Mouse (Mus musculus) heart, adult 10 weeks (tissue): ENCODE results near the gene Ascl3. TPM values are rescaled to one million over a fixed set of nuclear protein-coding genes. Genes with fewer than 3 reads are reported as not detected.

Source experiments
- polyA plus RNA-seq: library from polyadenylated mRNA; stranded (reverse); fragments of 350-450 nt; fragmentation: Illumina TruSeq; extraction: RNeasy Lipid Tissue Mini Kit (QIAGEN cat#74804); gene quantifications from one replicate; pipeline ENCODE4 v1.2.3, GENCODE M21; 2014; ENCODE audit warnings: low read depth, low replicate concordance

Gene Ascl3
- polyA plus RNA-seq, result not detected

DNA sequence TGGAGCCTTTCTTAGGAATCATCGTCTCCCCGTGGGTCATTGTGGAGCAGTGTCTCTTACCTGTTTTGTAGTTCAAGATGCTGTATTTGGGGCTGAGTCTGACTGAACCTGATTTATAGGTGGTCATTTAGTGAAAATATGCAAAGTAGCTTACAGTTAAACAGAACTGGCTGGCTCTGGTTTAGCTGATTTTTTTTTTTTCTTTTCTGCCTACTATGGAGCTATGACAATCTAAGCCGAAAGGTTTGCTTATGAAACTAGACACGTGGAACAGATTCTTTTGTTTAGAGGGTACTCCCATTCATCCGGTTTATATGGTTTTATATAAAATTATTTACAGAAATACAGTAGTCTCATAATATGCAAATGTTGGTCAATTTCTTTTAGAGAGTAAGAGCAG, at the start of gene Ascl3:
Gene Ascl3 (minus strand): TSS at position 101 of the 400 bp plus-strand sequence.

DNA sequence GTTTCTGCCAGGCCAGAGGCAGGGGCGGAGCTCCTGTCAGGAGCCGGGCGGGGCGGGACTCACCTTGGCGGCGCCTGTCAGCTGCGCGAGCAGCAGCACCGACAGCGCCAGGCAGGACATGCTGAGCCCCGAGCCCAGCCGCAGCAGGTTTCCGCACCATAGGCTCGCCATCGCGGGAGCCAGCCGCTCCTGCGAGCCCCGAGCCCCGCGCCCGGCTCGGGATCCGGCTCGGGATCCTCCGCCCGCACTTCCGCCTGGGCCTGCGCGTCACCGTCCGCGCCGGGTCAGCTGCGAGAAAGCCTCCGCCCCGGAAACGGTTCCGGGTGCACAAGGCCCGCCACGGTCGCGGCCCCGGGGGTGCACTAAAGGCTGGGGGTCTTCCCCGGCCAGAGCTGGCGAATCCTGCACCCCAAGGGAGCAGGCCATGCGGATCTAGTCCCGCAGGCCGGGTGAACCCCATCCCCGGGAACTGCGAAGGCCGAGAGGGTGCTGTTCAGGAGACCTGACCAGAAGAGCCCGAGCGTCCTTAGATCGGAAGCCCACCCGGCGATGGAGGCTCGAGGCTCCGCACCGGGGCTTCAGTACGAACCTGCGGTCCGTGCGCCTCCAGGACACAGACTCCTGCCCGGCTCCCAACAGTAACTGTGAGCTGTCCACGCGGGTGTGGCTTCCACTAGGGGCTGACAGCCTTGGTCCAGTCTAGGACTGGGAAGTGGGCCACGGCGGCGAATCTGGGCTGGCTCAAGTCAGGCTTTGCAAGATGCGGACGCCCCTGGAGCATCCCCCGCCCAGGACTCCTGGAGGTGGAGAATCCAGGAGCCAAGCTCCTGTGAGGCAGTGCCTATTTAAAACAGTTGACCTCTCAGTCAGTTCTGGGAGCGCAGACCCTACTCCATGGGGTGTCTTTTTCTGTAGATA, 20.7 kb upstream of the Ascl3 start, which contains the start of gene Tmem9b:
Gene Tmem9b (minus strand): TSS at position 868 of the 918 bp plus-strand sequence.

DNA sequence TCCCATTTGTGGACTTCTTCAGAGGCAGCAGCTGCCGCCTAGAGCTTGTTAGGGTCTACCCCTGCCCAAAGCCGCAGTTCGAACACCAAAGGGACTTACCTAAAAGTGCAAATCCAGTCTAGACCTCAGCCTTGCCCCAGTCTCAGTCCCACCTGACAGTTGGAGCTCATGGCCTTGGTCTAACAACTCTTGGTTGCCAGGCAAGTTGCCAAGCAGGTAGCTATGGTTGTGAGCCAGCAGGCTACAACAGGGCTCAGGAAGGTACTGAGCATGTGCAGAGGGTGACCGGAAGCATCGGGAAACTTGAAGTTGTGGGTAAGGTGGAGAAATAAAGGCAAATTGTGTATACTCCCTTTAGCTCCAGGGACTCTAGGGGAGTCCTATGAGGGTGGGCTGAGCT, 7.8 kb downstream of the Ascl3 start, which contains the start of gene BC051019:
Gene BC051019 (minus strand): TSS at position 154 of the 400 bp plus-strand sequence.

DNA sequence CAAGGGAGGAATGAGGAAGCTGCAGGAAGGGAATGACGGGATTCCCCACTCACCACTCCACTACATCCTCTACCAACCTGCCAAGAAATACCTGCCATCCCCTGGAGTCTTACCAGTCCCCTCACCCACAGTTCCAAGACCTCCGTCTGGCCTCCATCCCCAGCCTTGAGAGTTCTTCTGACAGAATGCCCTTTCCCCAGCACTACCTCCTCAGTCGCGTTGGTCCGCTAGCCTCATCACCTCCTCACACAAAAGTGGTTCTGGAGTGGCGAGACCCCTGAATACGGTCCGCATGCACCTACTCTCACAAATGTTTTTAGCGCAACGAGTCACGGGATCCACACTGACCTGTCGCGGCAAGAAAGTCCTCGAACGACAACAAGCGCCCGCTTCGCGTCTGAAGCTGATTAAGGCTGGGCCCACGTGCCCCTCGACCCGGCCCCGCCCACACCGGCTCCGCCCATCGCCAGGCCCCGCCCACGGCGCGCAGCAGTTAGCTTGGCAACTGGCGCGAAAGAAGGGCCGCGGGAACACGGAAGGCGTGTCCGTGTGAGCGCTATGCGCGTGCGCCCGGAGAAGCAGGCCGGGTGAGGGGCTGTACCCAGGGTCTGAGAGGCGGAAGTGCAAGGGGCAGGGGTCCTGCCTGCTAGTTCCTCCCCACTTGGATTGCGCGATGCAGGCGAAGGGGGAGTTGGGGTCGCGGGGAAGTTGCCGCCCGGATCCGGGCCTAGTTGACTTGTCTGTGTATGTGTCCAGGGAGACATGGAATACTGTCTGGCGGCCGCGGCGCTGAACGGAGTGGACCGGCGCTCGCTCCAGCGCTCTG, 28.1 kb downstream of the Ascl3 start, which contains the start of the genes St5 and Akip1:
Gene St5 (minus strand): TSS at position 416 of the 826 bp plus-strand sequence.
Gene Akip1 (plus strand): TSS at position 501 of the 826 bp plus-strand sequence.

Other genes starting within 250 kb of the Ascl3 start
- gene Trim66, start 223.6 kb downstream of the Ascl3 start, polyA plus RNA-seq, result 0.21 TPM
- gene Rpl27a, start 212.6 kb downstream of the Ascl3 start, polyA plus RNA-seq, result 317 TPM
- 36.2 TPM for gene St5, start 28.1 kb downstream of the Ascl3 start, polyA plus RNA-seq
- gene Akip1, start 28.0 kb downstream of the Ascl3 start, polyA plus RNA-seq, result 15.1 TPM
- not detected for gene BC051019, start 7.9 kb downstream of the Ascl3 start, polyA plus RNA-seq
- gene Tmem9b, start 21.1 kb upstream of the Ascl3 start, polyA plus RNA-seq, result 46.0 TPM
- gene Nrip3, start 50.3 kb upstream of the Ascl3 start, polyA plus RNA-seq, result not detected
- 20.2 TPM for gene Scube2, start 134.0 kb upstream of the Ascl3 start, polyA plus RNA-seq
- gene Dennd5a, start 228.7 kb upstream of the Ascl3 start, polyA plus RNA-seq, result 89.7 TPM